ENCODE assay signal across 19 mouse cellular contexts in genomic region chr9:116803292-116803731, GRCm38 (mm10).
DNase-seq lines count a peak whose midpoint lies in the region; ATAC-seq lines count a peak whose summit lies in the region.
"Had no signal": no experiment of that assay in that cellular context is flagged by ENCODE, and none has a peak within 500 bp of the region (broad histone marks: within the 10 kb centered on the region; RNA-seq: fewer than 3 reads in every experiment).

No protein-coding gene starts in this region.

- H3K4me2 ChIP-seq in forebrain, embryonic 14.5 days (ENCODE audit: low read length), result no peak overlapping the region
- no peak overlapping the region for H3K4me2 ChIP-seq in forebrain, embryonic 11.5 days (ENCODE audit: low read depth, low read length, severe bottlenecking)
- no peak overlapping the region for H3K4me2 ChIP-seq in neural tube, embryonic 13.5 days
- H3K4me2 ChIP-seq: embryonic facial prominence, embryonic 15.5 days; heart, embryonic 13.5 days; limb, embryonic 12.5 days had no signal

- H3K9ac ChIP-seq in forebrain, embryonic 14.5 days (ENCODE audit: low read length), result no peak overlapping the region
- H3K9ac ChIP-seq in forebrain, embryonic 11.5 days (ENCODE audit: low read length), result no peak overlapping the region
- H3K9ac ChIP-seq in neural tube, embryonic 13.5 days, result no peak overlapping the region
- H3K9ac ChIP-seq: embryonic facial prominence, embryonic 15.5 days; heart, embryonic 13.5 days; limb, embryonic 12.5 days; liver, embryonic 14.5 days had no signal

- H3K27ac ChIP-seq in forebrain, embryonic 14.5 days (ENCODE audit: low read depth, low read length), result no peak overlapping the region
- H3K27ac ChIP-seq in forebrain, embryonic 11.5 days (ENCODE audit: low read depth, low read length), result no peak overlapping the region
- H3K27ac ChIP-seq in neural tube, embryonic 13.5 days (replicated peaks), result 0 out of 2 replicates have a peak overlapping the region, but pooled peaks have one; percentile 42
- H3K27ac ChIP-seq in limb, embryonic 10.5 days, result no peak overlapping the region
- H3K27ac ChIP-seq: embryonic facial prominence, embryonic 15.5 days; heart, embryonic 13.5 days; hindbrain, embryonic 10.5 days; kidney, postnatal 0 days; layer of hippocampus, adult 2 months; limb, embryonic 12.5 days; liver, embryonic 14.5 days had no signal

- ATAC-seq in forebrain, embryonic 14.5 days, result peak; percentile 31; the same call in 1 of the 2 replicates
- no peak for ATAC-seq in forebrain, embryonic 11.5 days (replicated peaks; ENCODE audit: low FRiP score)
- ATAC-seq in neural tube, embryonic 13.5 days (ENCODE audit: low read depth), result no peak
- ATAC-seq: intestine, postnatal 0 days had no signal

- DNase-seq in forebrain, embryonic 14.5 days (ENCODE audit: low spot score), result peak; percentile 66
- no peak for DNase-seq in forebrain, embryonic 11.5 days (ENCODE audit: low spot score)
- DNase-seq in left cerebral cortex, postnatal 10 days (ENCODE audit: extremely low spot score in 1 of 2, low spot score in 2 of 2), result peak; percentile 33 to 56
- no peak for DNase-seq in left cerebral cortex, adult 11 months (ENCODE audit: low spot score)
- no peak for DNase-seq in neural tube, embryonic 10.5 days (ENCODE audit: extremely low spot score, low spot score)
- DNase-seq in telencephalon, adult 2 months (ENCODE audit: low read depth, low spot score), result peak; percentile 27
- no peak for DNase-seq in limb, embryonic 10.5 days (ENCODE audit: low spot score)
- DNase-seq: cerebellum, adult 11-12 months; gastrocnemius, postnatal 25 days; thymus, postnatal 4 days had no signal

- H3K9me3 ChIP-seq in forebrain, embryonic 14.5 days (replicated peaks; ENCODE audit: control insufficient read depth, low read length), result no peaks in the 10 kb centered on the region
- no peaks in the 10 kb centered on the region for H3K9me3 ChIP-seq in forebrain, embryonic 11.5 days (ENCODE audit: control insufficient read depth, low read length)
- no peaks in the 10 kb centered on the region for H3K9me3 ChIP-seq in neural tube, embryonic 13.5 days
- no peaks in the 10 kb centered on the region for H3K9me3 ChIP-seq in limb, embryonic 10.5 days (replicated peaks)
- H3K9me3 ChIP-seq: embryonic facial prominence, embryonic 15.5 days; heart, embryonic 13.5 days; hindbrain, embryonic 10.5 days; limb, embryonic 12.5 days had no signal

- H3K4me1 ChIP-seq in forebrain, embryonic 14.5 days (ENCODE audit: control insufficient read depth, insufficient read depth, low read length), result peaks cover 11% of the 10 kb centered on the region
- peaks cover 6% of the 10 kb centered on the region; the same call in 1 of the 2 replicates for H3K4me1 ChIP-seq in forebrain, embryonic 11.5 days (replicated peaks; ENCODE audit: control insufficient read depth, insufficient read depth, low read length)
- peaks cover 28% of the 10 kb centered on the region for H3K4me1 ChIP-seq in neural tube, embryonic 13.5 days (replicated peaks)
- H3K4me1 ChIP-seq in limb, embryonic 10.5 days, result peaks cover 16% of the 10 kb centered on the region

- intact Hi-C loops in left cerebral cortex, postnatal 10 days (cut with DNase I), result no loop called here

- peaks cover 21% of the 10 kb centered on the region for H3K27me3 ChIP-seq in forebrain, embryonic 14.5 days (replicated peaks; ENCODE audit: control insufficient read depth, insufficient read depth, low read length)
- H3K27me3 ChIP-seq in forebrain, embryonic 11.5 days (ENCODE audit: control insufficient read depth, insufficient read depth, low read length), result peaks cover 10% of the 10 kb centered on the region; the same call in 1 of the 2 replicates
- no peaks in the 10 kb centered on the region for H3K27me3 ChIP-seq in neural tube, embryonic 13.5 days
- no peaks in the 10 kb centered on the region for H3K27me3 ChIP-seq in limb, embryonic 10.5 days (ENCODE audit: low read depth, poor library complexity, severe bottlenecking)
- H3K27me3 ChIP-seq: embryonic facial prominence, embryonic 15.5 days; heart, embryonic 13.5 days; limb, embryonic 12.5 days had no signal

- WGBS in forebrain, embryonic 14.5 days, result 57% methylated on average over 3 of the region's 3 CpGs
- WGBS in forebrain, embryonic 11.5 days, result 85% methylated on average over 3 of the region's 3 CpGs
- 61% methylated on average over 3 of the region's 3 CpGs for WGBS in neural tube, embryonic 13.5 days
- 81% methylated on average over 3 of the region's 3 CpGs for WGBS in limb, embryonic 10.5 days

- H3K36me3 ChIP-seq in forebrain, embryonic 14.5 days (ENCODE audit: control insufficient read depth, insufficient read depth, low read length), result no peaks in the 10 kb centered on the region
- no peaks in the 10 kb centered on the region for H3K36me3 ChIP-seq in forebrain, embryonic 11.5 days (ENCODE audit: control insufficient read depth, insufficient read depth, low read length)
- no peaks in the 10 kb centered on the region for H3K36me3 ChIP-seq in neural tube, embryonic 13.5 days
- H3K36me3 ChIP-seq in limb, embryonic 10.5 days, result no peaks in the 10 kb centered on the region
- H3K36me3 ChIP-seq: hindbrain, embryonic 10.5 days; limb, embryonic 12.5 days had no signal

- no peak overlapping the region for H3K4me3 ChIP-seq in forebrain, embryonic 14.5 days (ENCODE audit: low read depth, low read length)
- H3K4me3 ChIP-seq in forebrain, embryonic 11.5 days (ENCODE audit: low read depth, low read length), result no peak overlapping the region
- no peak overlapping the region for H3K4me3 ChIP-seq in neural tube, embryonic 13.5 days
- no peak overlapping the region for H3K4me3 ChIP-seq in limb, embryonic 10.5 days
- H3K4me3 ChIP-seq: embryonic facial prominence, embryonic 15.5 days; heart, embryonic 13.5 days; hindbrain, embryonic 10.5 days; layer of hippocampus, adult 2 months; limb, embryonic 12.5 days had no signal

Comparison
In these comparisons a context has a peak if more than half of its experiments do, and no peak if none do; other contexts are left out.
1. DNase-seq: peak in forebrain, embryonic 14.5 days (single experiment), left cerebral cortex, postnatal 10 days (2 of 2) and telencephalon, adult 2 months (single experiment); none in forebrain, embryonic 11.5 days (single experiment), left cerebral cortex, adult 11 months (single experiment), neural tube, embryonic 10.5 days (single experiment) and limb, embryonic 10.5 days (single experiment).